Mouse (Mus musculus) neural tube, embryonic 15.5 days (tissue): ENCODE data around the gene Sbk3. TPM values are rescaled to one million over a fixed set of nuclear protein-coding genes. Genes with fewer than 3 reads are reported as not detected.
"Not testable (repeated sequence)": the region's sequence is repeated elsewhere in the genome, so short reads cannot be mapped to it uniquely, and the experiment has no call there.

ENCODE experiments used
- ATAC-seq: fragments of 200-750 bp; cut with Nextera tagmentation; 2 replicates; pipeline ENCODE4 v1.8.0; 2017; ENCODE audit warnings: mild to moderate bottlenecking, moderate TSS enrichment, moderate library complexity; ENCODE audit not compliant: low FRiP score
- H3K27ac ChIP-seq: fragments of 300-500 bp; sonication (generic); replicated peaks from 2 replicates; pipeline ENCODE4 v1.5.1; 2015; ENCODE audit warnings: mild to moderate bottlenecking, inconsistent platforms
- H3K27me3 ChIP-seq: fragments of 300-500 bp; sonication (generic); replicated peaks from 2 replicates; pipeline ENCODE4 v1.6.1; 2015; ENCODE audit warnings: inconsistent platforms
- H3K36me3 ChIP-seq: fragments of 300-500 bp; sonication (generic); 2 replicates; pipeline ENCODE4 v1.6.1; 2015; ENCODE audit warnings: inconsistent platforms
- H3K4me1 ChIP-seq: fragments of 300-500 bp; sonication (generic); 2 replicates; pipeline ENCODE4 v1.6.1; 2015; ENCODE audit warnings: inconsistent platforms
- H3K4me2 ChIP-seq: fragments of 300-500 bp; sonication (generic); 2 replicates; pipeline ENCODE4 v1.6.1; 2015; ENCODE audit warnings: inconsistent platforms, mild to moderate bottlenecking, moderate library complexity
- H3K4me3 ChIP-seq: fragments of 300-500 bp; sonication (generic); replicated peaks from 2 replicates; pipeline ENCODE4 v1.5.1; 2015; ENCODE audit warnings: mild to moderate bottlenecking, inconsistent platforms
- H3K9ac ChIP-seq: fragments of 300-500 bp; sonication (generic); replicated peaks from 2 replicates; pipeline ENCODE4 v1.6.1; 2015; ENCODE audit warnings: mild to moderate bottlenecking, inconsistent platforms
- H3K9me3 ChIP-seq: fragments of 300-500 bp; sonication (generic); replicated peaks from 2 replicates; pipeline ENCODE4 v1.6.1; 2016; ENCODE audit warnings: inconsistent platforms
- WGBS: fragments of 180-500 bp; shearing (Covaris S2); methylation state at CpG from one replicate; pipeline ENCODE4 v1.1.7; 2015; ENCODE audit warnings: mixed read lengths; 5-methylcytosine and 5-hydroxymethylcytosine counted together
- polyA plus RNA-seq: library from polyadenylated mRNA; unstranded; fragments of >200 nt; fragmentation: Nextera tagmentation; extraction: Ambion mirVana; gene quantifications from 2 replicates; pipeline ENCODE4 v1.2.1, GENCODE M21; 2015

Gene Sbk3
- polyA plus RNA-seq: 0.32 and 0.35 TPM in 2 replicates

DNA sequence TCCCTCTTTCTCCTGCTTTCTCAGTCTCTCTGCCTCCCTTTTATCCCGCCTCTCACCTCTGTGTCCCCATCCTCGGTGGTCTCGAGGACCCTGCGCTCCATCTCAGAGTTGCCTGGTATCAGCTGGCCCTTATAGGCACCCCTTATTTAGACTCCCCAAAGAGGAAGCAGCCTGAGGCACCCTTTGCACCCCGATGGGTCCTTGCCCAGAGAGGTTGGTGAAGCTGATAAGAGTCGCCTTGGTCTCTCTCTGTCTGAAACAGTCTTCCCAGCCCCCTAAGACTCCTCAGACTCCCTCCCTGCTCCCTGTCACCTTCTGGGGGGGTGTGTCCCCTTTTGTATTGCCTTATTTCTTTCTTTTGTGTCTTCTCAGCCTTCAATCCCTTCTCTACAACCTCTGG is at the start of gene Sbk3:
Sbk3 (minus strand) TSS at position 101 of the 400 bp plus-strand sequence.
- H3K4me3 ChIP-seq: no peak within 1 kb of the TSS
- H3K36me3 ChIP-seq: no peaks in the 10 kb centered on the region
- no peak for ATAC-seq
- H3K4me1 ChIP-seq: no peaks in the 10 kb centered on the region
- no peaks in the 10 kb centered on the region for H3K9me3 ChIP-seq
- no peak within 1 kb of the TSS for H3K9ac ChIP-seq
- H3K4me2 ChIP-seq: no peak within 1 kb of the TSS
- 52% methylated on average over 6 of the region's 6 CpGs for WGBS
- H3K27me3 ChIP-seq: 0 out of 2 replicates have a peak, but pooled peaks cover 5% of the 10 kb centered on the region
- no peak within 1 kb of the TSS for H3K27ac ChIP-seq

DNA sequence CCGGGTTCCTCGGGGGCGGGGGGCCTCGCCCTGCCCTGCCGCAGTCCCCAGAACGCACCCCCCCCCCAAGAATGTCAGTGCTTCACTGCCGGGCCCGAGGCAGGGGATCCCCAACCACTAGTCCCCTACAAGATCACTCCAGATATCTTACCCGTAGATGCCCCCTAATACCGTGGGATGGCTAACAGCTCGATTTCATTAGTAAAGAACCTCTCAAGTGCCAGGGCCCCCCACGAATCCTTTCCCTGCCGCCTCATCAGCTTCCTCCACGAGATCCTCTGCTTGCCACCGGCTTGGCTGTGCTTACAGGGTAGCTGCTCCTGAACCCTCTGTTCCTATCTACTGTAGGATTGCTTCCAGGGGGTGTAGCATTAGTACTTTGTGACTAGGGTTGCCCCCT is 49.7 kb upstream of the Sbk3 start:
- peak overlapping the region; percentile 97 for H3K9ac ChIP-seq
- no peaks in the 10 kb centered on the region for H3K9me3 ChIP-seq
- H3K4me1 ChIP-seq: peaks cover 39% of the 10 kb centered on the region
- ATAC-seq: peak; percentile 40
- peak overlapping the region; percentile 82 for H3K4me2 ChIP-seq
- peak overlapping the region; percentile 84 for H3K4me3 ChIP-seq
- H3K27ac ChIP-seq: peak overlapping the region; percentile 94
- H3K36me3 ChIP-seq: peaks cover 23% of the 10 kb centered on the region
- H3K27me3 ChIP-seq: no peaks in the 10 kb centered on the region
- under 1% methylated on average over 14 of the region's 15 CpGs for WGBS

DNA sequence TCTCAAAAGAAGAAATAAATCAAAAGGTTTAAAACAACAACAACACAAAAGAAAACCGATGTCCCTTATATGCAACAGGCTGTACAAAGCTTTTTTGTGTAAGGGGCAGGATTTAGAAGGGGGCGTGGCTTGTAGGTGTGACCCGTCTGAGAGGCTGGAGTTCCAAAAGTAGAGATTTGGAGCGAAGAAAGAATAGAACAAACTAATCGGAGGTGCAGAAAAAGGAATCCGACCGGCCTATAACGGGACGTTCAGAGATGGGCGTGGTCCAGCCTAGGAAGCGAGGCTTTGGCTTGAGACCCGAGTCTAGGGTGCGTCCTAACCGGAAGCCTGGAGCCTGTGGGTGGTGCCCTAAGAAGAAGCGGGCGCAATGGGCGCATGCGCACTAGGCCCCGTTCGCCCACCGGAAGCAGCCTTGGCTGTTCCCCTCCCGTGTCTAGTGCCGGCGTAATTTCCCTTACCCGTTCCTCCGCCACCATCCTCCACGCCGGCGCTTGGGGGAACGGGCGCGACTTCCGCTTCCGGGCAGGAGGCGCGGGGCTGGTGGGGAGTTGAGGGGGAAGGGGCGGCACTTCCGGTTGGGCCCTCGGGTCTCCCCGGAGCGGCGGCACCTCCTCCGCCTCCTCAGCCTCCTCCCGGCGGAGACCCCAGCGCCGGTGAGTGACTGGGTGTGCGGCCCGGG is 49.2 kb upstream of the Sbk3 start, which contains the start of the genes Zfp865 and Ccdc106:
Zfp865 (plus strand) TSS at position 377 of the 682 bp plus-strand sequence.
Ccdc106 (plus strand) TSS at position 554 of the 682 bp plus-strand sequence.
- Histone ChIP-seq H3K4me3 (peak within 1 kb of the TSS; percentile 84), H3K9me3 (no peaks in the 10 kb centered on the region), H3K27me3 (no peaks in the 10 kb centered on the region), H3K4me2 (peak within 1 kb of the TSS; percentile 82), H3K9ac (peak within 1 kb of the TSS; percentile 97), H3K36me3 (peaks cover 20% of the 10 kb centered on the region), H3K27ac (peak within 1 kb of the TSS; percentile 94), H3K4me1 (peaks cover 39% of the 10 kb centered on the region)
- WGBS: 0% methylated on average over 39 of the region's 49 CpGs
- peak; percentile 90 for ATAC-seq

DNA sequence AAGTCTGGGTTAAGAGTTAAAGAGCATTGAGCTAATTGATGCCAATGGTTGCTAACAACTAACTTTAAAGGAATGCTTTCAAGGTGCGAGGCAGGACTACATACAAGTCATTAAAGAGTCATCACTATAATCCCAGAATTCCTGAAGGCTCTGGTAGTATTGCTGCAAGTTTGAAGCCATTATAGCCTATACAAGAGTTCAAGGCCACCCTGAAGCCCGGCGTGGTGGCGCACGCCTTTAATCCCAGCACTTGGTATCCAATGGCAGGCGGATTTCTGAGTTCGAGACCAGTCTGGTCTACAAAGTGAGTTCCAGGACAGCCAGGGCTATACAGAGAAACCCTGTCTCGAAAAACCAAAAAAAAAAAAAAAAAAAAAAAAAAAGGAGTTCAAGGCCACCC is 48.6 kb upstream of the Sbk3 start:
- Histone ChIP-seq H3K27ac (peak overlapping the region; percentile 94), H3K4me2 (peak overlapping the region; percentile 82), H3K9ac (0 out of 2 replicates have a peak overlapping the region, but pooled peaks have one; percentile 97), H3K4me3 (peak overlapping the region; percentile 84), H3K4me1 (peaks cover 39% of the 10 kb centered on the region), H3K36me3 (peaks cover 18% of the 10 kb centered on the region)
- 24% methylated on average over 8 of the region's 8 CpGs for WGBS
- H3K9me3 ChIP-seq, H3K27me3 ChIP-seq, ATAC-seq: not testable (repeated sequence)

DNA sequence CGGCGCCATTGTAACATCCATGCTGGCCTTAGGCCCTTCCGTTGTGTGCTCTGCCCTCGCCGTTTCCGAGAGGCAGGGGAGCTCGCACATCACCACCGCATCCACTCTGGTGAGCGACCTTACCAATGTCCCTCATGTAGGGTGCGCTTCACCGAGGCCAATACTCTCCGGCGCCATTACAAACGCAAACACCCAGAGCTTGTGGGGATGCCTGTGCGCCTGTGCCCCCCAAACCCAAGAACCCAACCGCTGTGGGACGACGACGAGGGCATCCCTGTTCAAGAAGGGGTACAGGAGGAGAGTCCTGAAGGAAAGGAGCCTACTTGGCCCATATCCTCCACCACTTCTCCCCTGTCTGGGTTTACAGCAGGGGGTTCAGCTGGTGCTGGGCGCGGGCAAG is 47.0 kb upstream of the Sbk3 start:
- no peaks in the 10 kb centered on the region for H3K9me3 ChIP-seq
- H3K4me3 ChIP-seq: no peak overlapping the region
- ATAC-seq: no peak

DNA sequence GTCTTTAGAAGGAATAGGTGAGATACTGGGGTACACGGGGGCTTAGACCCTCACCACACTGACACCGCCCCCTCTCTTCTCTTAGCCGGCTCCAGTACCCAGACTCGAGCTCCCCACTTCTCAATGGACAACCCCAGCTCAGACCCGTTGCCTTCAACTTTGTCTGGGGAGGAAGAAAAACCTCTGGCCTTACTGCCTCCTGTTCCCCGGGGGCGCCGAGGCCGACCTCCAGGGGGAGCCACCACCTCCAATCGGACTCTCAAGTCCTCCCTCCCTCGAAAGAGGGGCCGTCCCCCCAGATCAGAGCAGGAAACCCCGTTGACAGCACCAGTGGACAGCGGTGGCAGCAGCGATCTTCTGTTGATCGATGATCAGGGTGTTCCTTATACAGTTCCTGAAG is 46.4 kb upstream of the Sbk3 start:
- H3K27me3 ChIP-seq: no peaks in the 10 kb centered on the region
- H3K4me2 ChIP-seq: no peak overlapping the region
- peaks cover 37% of the 10 kb centered on the region for H3K4me1 ChIP-seq
- H3K9me3 ChIP-seq: no peaks in the 10 kb centered on the region
- H3K4me3 ChIP-seq: no peak overlapping the region
- no peak overlapping the region for H3K27ac ChIP-seq
- no peak for ATAC-seq
- WGBS: 93% methylated on average over 16 of the region's 16 CpGs
- no peak overlapping the region for H3K9ac ChIP-seq
- peaks cover 8% of the 10 kb centered on the region for H3K36me3 ChIP-seq

More for the DNA sequence above, 47.0 kb upstream of the Sbk3 start:
- Histone ChIP-seq H3K27ac (no peak overlapping the region), H3K9ac (no peak overlapping the region), H3K27me3 (no peaks in the 10 kb centered on the region), H3K4me1 (peaks cover 43% of the 10 kb centered on the region), H3K36me3 (peaks cover 9% of the 10 kb centered on the region), H3K4me2 (no peak overlapping the region)
- 99% methylated on average over 21 of the region's 21 CpGs for WGBS

DNA sequence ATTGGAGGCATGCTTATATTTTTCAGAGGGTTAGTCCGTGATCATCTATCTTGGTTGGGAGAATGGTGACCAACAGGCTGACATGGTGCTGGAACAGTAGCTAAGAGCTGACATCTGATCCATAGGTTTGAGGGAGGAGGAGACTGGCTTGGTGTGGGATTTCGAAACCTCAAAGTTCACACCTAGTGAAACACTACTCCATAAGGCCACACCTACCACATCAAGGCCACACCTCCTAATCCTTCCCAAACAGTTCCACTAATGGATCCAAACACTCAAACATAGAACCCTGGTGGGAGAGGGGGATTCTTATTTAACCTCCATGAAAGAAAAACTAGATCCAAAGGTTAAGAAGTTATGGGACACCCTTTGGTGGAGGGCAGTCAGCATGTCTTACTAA is 46.0 kb upstream of the Sbk3 start:
- no peak for ATAC-seq
- Histone ChIP-seq H3K27me3 (no peaks in the 10 kb centered on the region), H3K4me3 (no peak overlapping the region), H3K9ac (no peak overlapping the region), H3K27ac (no peak overlapping the region), H3K4me2 (no peak overlapping the region), H3K36me3 (peaks cover 9% of the 10 kb centered on the region), H3K9me3 (no peaks in the 10 kb centered on the region), H3K4me1 (peaks cover 33% of the 10 kb centered on the region)
- WGBS: 100% methylated on average over 2 of the region's 2 CpGs

DNA sequence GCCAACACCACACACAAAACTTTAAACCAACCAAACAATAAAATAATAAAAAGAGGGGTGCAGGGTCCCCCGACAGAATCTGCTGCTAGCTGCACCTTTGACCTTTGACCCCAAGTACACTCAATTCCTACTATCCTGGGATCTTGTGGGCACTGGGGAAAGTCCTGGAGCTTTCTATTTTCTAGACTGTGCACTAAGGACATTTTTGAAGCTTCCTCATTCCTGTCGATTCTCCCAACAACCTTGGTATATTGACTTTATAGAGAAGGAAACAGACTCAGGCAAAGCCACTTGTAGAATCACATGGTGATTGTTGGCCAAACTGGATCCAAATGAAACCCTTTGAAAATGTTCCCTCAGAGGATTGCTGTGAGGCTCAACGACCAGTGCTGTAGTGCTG is 45.1 kb upstream of the Sbk3 start:
- 47% methylated on average over 3 of the region's 3 CpGs for WGBS
- peak overlapping the region; percentile 69 for H3K4me2 ChIP-seq
- H3K9me3 ChIP-seq: no peaks in the 10 kb centered on the region
- H3K27me3 ChIP-seq: no peaks in the 10 kb centered on the region
- H3K9ac ChIP-seq: peak overlapping the region; percentile 64
- peaks cover 25% of the 10 kb centered on the region for H3K4me1 ChIP-seq
- ATAC-seq: no peak
- H3K36me3 ChIP-seq: peaks cover 17% of the 10 kb centered on the region
- H3K27ac ChIP-seq: peak overlapping the region; percentile 99
- H3K4me3 ChIP-seq: peak overlapping the region; percentile 72

DNA sequence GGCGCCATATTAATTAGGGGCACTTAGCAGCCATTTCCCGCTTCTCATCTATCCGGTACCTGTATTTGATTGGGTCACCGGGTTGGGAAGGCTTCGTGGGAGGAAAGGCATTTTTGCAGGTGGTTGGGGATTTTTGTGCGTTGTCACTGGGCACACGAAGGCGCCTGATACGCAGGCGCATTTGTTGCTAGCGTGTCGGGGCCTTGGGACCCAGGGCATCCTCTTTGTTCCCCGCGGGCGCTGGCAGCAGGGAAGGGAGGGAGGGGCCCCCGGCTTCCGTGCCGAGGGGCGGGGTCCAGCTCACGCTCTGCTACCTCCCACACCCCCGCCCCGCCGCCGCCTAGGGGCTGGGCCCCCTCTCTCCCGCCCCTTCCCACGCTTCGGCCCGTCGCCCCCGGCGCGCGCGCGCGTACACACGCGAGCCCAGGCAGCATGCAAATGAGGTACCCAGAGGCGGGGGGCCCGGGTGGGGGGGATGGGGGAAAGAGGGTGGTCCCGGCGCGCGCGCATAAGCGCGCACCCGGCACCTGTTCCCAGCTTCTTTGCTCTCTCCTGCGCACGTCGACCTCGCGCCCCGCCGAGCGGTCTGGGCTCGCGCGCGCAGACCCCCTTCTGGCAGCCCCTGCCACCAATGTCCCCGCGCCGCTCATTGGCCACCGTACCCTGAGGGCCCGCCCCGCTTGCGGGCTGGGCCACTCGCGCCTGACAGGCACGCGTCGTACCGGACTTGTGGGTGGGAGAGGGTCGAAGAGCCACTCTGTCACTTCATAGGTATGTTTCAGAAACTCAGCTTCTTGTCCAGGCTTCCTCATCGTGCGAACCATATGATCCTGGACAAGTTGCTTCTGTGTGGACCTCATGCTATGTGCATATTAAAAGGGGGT is 44.4 kb upstream of the Sbk3 start, which contains the start of gene Gm44973:
Gm44973 (plus strand) TSS at position 379 of the 884 bp plus-strand sequence.
- H3K4me2 ChIP-seq: peak within 1 kb of the TSS; percentile 69
- peak within 1 kb of the TSS; percentile 72 for H3K4me3 ChIP-seq
- H3K36me3 ChIP-seq: peaks cover 24% of the 10 kb centered on the region
- no peaks in the 10 kb centered on the region for H3K9me3 ChIP-seq
- WGBS: under 1% methylated on average over 63 of the region's 76 CpGs
- peak within 1 kb of the TSS; percentile 99 for H3K27ac ChIP-seq
- H3K9ac ChIP-seq: peak within 1 kb of the TSS; percentile 79
- peak; percentile 79 for ATAC-seq
- no peaks in the 10 kb centered on the region for H3K27me3 ChIP-seq
- H3K4me1 ChIP-seq: peaks cover 21% of the 10 kb centered on the region

DNA sequence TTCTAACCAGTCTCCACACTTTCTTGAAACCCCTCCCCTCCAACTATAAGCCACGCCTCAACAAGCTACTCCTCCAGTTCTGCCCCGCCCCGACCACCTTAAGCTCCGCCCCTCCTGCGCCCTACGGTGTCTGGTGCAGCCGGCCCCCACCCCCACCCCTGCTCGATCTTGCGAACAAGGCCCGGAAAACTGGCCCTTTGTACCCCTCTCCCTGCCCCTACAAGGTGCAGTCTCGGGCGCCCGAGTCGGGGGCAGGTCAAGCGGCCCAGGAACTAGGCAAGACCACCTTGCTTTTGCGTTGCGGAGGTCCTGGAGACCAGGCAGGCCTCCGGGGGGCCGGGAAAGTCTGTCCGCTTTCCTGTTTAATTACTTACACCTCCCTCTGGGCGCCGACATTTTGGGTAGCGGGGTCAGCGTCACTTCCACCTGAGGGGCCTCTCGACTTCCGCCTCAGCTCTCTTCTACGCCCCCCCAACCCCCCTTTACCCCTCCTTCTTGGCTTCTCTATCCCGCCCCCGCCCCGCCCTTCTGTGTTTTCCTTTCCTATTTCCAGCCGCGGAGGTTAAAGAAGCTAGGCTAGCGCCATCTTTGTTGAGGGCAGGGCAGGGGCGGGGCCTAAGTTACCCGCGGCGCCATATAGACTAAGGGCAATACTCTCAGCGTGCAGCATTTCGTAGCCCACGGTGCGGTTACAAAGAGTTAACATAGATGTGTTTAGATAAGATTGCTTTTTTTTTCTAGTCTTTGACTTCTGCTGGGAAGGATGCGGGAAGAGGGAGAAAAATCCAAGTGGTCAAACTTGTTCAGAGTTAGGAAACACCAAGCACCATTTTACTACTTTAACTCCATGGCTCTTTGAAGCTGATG is 43.5 kb upstream of the Sbk3 start, which contains the start of the genes Zfp524 and Fiz1:
Zfp524 (plus strand) TSS at position 165 of the 867 bp plus-strand sequence.
Fiz1 (minus strand) TSS at position 447 of the 867 bp plus-strand sequence.
- peak; percentile 86 for ATAC-seq
- Histone ChIP-seq H3K9me3 (no peaks in the 10 kb centered on the region), H3K4me2 (peak within 1 kb of the TSS; percentile 69), H3K36me3 (peaks cover 32% of the 10 kb centered on the region), H3K27ac (peak within 1 kb of the TSS; percentile 99), H3K9ac (peak within 1 kb of the TSS; percentile 79), H3K4me1 (peaks cover 19% of the 10 kb centered on the region), H3K27me3 (no peaks in the 10 kb centered on the region), H3K4me3 (peak within 1 kb of the TSS; percentile 72)
- whole genome bisulfite sequencing: under 1% methylated on average over 42 of the region's 42 CpGs
